Mouse (Mus musculus) ovary, postnatal 36 days (tissue): ENCODE results near the gene Prkx.

Experiments
- DNase-seq: peaks from one replicate; pipeline ENCODE4 v3.0.0; 2022; ENCODE audit warnings: low spot score, mixed read lengths

Gene Prkx

DNA sequence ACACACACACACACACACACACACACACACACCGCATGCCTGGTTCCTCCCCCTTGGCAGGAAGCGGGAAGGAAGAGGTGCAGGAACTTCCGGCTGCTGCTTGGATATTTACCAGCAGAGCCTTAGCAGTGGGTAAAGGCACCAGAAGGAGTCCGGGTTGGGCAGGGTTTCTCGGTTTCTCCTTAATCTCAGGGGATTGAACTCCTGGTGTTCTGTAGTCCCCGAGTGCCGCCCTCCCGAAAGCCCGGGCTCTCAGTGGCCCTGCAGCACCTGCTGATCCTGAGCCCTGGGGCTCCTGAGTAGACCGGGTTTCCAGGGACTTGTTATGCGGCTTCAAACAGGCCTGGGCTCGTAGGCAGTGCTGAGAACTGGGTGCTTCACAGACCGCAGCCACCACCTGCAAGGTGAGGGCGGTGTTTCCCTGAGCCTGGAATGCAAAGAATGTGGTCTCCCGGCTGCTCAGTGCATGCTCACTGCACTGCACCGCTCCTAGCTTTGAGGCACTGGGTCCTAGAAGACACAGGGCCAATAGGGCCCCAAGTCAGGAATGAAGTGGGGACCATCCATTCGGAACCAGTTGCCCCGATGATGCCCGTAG, at the start of gene Prkx:
Gene Prkx, minus strand, starts transcription at position 41 of the 598 bp plus-strand sequence.
- DNase-seq = no peak

DNA sequence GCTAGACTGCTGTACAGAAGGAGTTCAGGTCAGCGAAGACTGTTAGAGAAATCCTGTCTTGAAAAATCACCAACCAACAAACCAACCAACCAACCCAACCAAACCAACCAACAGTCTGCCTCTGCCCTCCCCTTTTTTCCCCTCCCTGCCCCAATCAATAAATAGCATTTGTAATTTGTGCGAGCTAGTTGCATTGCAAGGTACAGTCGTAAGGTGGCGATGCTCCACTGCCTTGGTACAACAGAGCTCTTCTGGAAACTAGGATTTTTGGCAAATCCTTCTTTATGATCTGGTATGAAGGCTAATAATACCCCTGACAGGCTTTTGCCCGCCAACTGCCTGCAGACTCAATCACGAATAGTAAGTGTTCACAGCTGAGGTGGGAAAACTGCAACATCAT, 16.0 kb upstream of the Prkx start:
- DNase-seq = no peak

DNA sequence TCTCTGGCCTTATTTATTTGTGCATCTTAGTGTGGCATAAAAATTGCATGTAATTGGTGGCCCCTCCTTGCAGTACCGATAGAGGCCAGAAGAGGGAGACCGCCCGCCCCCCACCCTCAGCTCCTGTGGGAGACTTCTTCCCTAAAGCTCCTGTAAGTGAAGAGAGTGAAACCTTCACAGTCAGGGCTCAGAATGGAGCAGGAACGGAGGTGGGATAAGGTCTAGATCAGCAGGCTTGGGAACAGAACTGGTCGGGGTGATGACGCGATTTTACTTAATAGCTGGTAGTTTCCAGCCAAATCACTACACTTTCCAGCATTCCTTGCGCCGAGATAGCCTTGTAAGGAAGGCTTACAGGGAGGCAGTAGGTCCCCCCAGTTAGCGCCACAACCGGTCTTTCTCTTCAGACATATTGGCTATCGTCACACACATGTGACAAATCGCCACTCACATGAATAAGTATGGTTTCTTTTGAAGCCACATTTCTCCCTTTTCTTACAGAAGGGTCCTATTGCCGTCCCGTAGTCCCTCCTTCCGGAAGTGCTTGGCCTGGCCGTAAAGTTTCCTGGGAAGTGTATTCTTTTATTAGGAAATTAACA, 14.6 kb upstream of the Prkx start:
- DNase-seq = peak; percentile 50

DNA sequence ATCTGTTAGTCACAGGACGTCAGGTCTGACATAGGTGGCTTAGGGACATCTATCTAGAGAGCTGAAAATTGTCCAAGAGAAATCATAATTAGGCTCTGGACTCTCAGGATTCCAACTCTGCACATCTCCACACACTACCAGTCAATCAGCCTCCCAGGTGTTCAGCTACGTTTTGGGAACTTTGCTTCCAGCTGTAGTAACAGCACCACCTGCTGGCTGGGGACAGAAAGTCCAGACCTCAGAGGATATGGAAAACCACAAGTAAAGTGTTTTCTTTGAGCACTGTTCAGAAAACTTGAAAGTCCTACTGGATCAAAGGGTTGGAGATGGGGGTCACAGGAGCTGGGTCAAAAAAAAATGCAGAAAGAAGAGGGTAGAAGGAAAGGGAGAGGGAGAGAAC, 12.5 kb upstream of the Prkx start:
- DNase-seq = peak; percentile 20

DNA sequence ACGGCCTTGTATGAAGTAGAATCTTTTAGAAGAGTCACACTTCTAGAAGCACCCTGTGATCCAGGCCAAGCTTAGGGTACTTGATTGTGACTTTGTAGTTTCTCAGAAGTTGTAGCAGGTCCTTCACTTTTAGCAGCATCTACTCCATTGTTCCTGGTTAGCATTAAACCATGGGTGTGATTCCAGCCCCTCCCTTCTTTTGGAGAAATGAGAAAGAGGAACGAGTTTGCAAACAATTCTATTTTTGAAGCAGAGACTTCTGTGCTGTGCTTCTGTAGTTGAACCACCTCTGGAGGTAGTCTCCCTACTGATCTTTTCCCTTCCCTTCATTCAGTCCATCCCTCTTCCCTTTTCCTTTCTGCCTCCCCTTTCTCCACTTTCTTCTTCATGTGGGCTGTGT, 6.2 kb upstream of the Prkx start:
- no peak for DNase-seq

DNA sequence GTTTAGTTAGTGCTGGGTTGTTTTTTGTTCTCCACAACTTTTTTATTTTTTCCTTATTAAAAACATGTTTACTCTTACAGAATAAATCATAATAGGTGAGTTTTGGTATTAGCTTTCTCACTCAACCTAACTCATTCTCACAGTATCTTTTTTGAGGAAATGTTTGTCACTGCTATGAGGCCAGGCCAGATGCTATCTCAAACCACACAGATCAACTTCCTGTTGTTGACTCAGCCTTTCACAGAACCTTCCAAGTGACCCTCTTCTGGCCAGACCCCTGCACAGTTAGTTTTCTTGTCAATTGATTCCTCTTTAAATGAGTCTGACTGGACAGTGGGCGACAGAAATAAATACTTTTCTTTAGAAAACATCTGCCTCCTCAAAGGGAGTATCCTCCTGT, 5.5 kb upstream of the Prkx start:
- no peak for DNase-seq

DNA sequence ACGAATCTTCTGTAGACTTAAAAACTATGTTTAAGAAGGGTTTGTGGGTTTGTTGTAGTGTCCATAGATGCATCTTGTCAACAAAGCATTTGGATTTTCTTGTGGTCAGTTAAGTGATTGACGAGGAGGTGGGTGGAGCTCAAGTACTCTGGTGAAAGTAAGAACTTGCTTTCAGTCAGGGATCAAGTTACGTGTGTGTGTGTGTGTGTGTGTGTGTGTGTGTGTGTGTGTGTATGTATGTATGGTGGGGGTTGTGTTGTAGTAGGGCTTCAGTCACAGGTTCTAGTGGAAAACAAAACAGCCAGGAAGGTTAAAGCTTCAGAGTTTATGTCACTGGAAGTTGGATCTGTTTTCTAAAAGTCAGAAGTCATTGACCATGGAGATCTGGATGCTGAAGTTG, 3.5 kb upstream of the Prkx start:
- DNase-seq = no peak

DNA sequence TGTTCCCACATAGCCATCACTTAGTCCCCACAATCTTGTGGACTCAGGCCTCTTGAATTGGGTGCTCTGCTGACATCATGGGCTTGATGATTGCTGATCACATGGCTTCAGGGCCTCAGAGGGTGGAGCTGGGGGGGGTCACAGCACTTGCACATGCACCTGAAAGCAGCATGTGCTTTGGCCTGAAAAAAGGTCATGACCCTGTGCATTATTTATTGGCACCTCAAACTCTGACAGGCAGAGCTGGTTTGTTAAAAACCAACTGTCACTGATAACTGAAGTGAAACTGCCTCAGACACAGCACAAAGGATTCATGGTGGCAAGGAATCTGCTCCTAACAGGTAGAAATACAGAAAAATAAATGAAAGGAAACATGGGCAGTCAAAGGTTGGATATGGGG, 1.7 kb upstream of the Prkx start:
- no peak for DNase-seq

DNA sequence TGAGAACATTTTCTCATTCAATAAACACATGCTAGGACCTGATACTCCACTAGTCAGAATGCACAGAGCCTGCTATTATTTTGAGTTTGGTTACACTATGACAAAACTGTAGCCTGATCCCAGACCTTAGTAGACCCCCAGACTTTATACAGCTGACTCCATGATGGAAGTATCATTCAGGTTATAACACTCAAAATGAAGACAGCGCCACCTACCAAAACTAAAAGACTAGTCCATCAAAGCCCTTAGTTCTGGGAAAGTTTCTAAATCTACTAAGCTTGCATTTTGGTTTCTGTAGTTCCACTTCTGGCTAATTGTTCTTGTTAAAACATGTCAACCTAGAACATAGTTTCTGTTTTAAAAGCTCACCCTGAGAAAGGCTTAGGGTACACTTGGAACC, 838 bp upstream of the Prkx start:
- no peak for DNase-seq

DNA sequence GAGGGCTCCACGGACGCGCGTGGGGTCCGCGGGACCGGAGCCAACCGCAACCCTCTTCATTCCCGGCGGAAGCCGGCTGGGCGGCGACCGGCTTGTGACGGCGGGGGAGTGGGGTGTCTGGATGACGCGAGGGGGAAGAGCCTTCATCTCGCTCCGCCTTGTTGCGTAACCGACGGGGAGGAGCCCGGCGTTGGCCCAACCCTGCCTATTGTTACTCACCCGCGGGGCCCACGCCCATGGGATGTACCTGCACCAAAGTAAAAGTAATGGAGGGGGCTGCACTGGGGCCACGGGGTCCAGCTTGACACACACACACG, 262 bp downstream of the Prkx start:
- peak; percentile 85 for DNase-seq

DNA sequence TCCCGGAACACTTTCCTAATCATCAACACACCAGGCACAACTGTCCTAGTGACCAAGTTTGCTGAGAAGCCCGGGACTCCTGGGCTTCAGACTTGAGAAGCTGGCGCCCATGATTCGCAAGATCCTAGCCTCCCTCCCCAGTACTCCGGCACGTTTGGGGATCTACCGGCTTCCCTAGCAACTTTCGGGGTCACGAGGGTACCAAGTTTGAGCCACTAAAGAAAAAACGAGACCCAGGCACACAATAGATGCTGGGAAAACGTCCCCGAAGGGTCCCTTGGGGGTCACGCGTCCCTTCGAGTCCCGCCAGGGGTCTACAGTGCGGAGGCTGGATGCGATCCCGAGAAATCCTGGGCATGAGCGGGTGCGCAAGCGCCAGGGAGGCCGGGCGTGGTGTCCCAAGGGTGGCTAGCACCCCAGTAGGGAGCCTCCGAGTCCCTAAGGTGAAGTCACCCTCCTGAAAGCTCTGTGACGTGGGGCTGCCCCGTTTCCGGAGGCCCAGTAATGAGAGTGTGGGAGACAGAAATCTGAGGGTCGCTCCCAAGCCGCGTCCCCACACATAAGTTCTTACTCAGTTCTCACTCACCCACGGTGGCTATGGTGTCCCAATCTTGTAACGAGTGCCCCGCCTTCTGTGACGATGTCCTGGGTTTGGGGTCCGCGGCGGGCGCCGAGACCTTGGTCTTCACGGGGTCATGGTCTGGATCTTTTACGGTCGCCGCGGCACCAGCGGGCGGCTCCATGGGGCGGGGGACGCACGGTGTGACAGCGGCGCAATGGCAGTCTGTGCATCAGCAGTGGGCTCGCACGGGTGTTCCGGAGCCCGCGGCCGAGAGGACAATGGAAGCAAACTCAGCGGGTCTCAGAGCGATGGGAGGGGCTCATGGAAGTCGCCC, 868 bp downstream of the Prkx start:
- DNase-seq = no peak

DNA sequence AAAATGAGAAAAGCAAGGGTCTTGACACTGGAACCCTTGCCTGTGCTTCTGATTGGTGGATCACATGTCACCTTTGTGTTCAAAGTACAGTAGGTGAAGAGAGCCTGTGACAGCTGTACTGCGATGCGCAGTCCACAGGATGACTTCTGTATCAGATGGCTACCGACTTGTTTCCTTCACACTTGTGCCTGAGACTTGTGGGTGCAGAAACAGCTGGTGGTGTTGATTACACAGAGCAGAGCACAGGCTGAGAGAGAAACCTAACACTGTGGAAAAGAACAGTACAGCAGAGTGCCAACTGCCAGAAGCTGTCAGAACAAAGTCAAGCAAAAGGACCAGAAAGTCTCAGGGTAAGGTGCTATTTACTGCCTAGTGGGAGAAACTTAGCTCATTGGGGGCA, 7.4 kb downstream of the Prkx start:
- no peak for DNase-seq

DNA sequence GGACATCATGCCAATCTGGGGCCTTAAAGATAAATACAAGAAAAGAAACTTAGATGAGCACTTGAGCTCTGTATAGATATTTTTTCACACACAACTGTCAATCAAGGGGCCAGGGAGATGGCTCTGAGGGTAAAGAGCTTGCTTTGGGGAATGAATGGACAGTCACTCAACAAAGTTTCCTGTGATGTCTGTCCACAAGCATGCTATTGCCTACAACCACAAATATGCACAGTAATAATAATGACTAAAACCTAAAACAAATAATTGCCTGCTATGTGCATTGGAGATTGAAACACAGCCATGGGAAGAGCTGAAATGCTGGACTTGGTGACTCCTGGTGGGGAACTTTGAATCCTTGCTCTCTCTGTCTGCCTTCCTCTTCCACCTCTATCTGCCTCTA, 9.7 kb downstream of the Prkx start:
- DNase-seq = no peak

DNA sequence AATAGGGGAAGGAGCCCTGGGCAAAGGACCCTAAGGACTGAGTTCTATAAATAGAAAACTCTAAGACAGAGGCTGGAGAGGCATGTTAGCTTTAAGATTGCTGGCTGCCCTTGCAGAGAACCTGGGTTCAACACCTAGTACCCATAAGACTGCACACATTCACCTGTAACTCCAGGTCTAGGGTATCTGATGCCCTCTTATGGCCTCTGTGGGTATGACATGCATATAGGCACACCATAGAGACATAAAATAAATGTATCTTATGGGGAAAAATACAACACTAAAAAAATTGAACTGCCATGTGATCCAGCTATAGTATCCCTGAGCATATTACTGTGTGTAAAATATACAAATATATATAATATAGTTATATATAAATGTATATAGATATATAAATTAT, 18.3 kb downstream of the Prkx start:
- no peak for DNase-seq

DNA sequence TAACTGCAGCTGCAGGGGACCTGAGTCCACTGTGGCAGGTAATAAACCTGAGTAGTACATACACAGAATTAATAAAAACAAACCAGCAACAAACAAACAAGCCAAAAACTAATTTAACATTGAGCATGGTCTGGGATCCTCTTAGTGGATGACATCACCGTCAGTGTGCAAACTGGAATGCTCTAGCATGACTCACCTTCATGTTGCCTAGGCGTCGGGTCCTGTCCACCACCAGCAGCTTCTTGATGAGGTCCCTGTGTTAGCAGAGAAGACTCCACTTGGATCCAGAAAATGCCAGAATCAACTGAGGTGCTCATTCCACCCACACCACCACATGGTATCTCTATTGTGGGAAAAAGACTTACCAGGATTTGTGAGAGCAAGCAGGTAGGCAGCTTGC, 30.9 kb downstream of the Prkx start:
- no peak for DNase-seq

DNA sequence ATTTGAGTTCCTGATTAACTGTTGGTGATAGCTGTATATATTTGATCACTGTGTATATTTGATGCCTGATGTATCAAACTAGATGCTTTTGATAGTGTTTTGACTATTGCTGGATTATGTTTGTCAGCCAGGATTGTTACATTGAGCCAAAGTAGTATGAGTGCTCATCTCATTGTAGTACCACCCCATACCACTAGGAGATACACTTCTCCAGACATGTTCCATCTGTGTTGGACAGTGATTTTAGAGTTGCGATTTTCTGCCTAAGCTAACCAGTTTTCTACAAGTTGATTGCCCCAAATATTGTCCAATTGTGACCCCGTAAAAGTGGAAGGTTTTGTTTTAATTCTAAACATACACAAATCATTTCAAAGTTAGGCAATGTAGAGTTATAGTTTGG, 51.8 kb downstream of the Prkx start:
- DNase-seq = no peak

DNA sequence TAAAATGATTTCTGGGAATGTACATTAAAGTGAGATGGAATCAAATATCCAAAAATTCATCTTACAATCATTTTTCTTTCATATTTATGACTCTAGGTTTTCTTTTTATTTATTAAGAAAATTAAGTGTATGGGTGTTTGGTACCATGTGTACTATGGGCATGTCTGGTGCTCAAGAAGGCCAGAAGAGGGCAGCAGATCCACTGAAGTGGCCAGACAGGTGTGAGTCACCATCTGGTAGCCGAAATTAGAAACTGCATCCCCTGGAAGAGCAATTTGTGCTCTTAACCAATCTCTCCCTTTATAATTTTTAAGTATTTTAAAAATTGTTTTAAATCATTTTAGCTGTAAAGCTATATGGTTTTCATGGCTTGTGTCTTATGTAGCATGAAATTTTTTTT, 54.7 kb downstream of the Prkx start:
- DNase-seq = no peak

DNA sequence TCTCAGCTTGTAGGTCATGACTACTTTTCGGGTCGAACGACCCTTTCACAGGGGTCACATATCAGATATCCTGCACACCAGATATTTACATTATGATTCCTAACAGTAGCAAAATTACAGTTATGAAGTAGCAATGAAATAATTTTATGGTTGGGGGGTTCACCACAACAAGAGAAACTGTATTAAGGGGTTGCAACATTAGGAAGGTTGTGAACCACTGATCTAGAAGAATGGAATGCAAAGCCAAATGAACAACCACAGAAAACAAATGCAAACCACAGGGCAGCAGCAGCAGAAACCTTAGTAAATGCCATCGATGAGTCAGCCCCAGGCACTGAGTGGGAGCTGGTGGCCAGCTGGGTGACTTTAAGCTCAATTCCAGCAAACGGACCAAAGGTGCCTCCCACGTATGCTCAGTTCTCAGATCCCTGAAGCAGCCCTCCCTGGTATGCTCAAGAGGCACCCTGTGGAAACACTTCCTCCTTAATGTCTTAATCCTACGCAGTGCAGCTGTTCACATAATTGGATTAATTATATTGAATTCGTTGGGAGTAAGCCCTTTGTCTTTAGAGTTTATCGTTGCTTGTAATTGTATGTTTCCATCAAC, 62.0 kb downstream of the Prkx start:
- DNase-seq = no peak

DNA sequence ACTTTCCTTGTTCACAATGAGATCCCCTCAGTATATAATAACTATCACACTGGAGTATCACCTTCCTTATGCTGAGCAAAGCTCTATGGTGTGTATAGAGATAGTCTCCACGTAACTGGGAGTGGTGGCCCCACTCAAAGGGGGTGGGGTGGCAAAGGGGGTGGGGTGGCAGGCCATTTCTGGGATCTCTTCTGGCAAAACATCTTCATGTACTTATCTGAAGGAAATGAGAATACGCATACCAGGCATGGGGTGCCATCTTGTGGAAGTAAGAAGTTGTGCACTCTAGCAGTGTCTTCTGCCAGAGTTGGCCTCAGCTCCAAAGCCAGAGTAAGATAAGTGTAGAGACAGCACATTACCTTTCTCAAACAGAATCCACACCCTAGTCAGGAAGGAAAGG, 75.8 kb downstream of the Prkx start:
- DNase-seq = no peak
